ENCODE assay signal across 17 mouse cellular contexts in the genomic region with DNA sequence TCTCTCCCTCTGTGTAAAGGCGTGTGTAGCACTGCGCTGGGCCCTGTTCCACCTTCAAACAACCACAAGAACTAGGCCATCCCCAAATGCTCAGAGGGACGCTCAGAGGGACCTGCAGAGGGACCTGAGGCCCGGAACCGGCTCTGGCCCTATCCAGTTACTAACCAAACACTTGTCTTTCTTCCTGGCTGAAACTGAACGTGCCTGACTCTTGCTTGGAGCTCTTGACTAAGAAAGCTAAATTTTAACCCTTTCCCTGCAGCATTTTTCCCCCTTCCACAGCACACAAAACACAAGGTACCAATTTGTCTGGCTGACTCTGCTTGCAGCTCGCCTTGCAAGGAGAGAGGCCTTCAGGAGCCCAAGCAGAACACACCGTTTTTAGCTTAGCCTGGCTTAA.
A peak's percentile ranks its signal among the peaks of the same experiment; 100 is the strongest.
DNase-seq lines count a peak whose midpoint lies in the region; ATAC-seq lines count a peak whose summit lies in the region.
"Had no signal": no experiment of that assay in that cellular context is flagged by ENCODE, and none has a peak within 500 bp of the region (broad histone marks: within the 10 kb centered on the region; RNA-seq: fewer than 3 reads in every experiment).

No protein-coding gene starts in this region.

- ATAC-seq in kidney, embryonic 14.5 days (ENCODE audit: low FRiP score, low TSS enrichment) = peak; percentile 49; the same call in 1 of the 2 replicates
- no peak for ATAC-seq in limb, embryonic 11.5 days (ENCODE audit: insufficient number of reproducible peaks, low FRiP score, low TSS enrichment, low read depth)
- ATAC-seq in heart, embryonic 12.5 days (ENCODE audit: insufficient number of reproducible peaks, low FRiP score) = no peak
- ATAC-seq: inflammation-experienced regulatory T-cells, adult 6 months; liver, postnatal 0 days; Patski had no signal

- H3K4me2 ChIP-seq in kidney, embryonic 14.5 days (replicated peaks; ENCODE audit: low read depth, low read length) = no peak overlapping the region
- H3K4me2 ChIP-seq in limb, embryonic 11.5 days (ENCODE audit: low read depth, severe bottlenecking) = no peak overlapping the region
- H3K4me2 ChIP-seq in heart, embryonic 12.5 days = no peak overlapping the region
- H3K4me2 ChIP-seq: midbrain, embryonic 12.5 days had no signal

- H3K27me3 ChIP-seq in kidney, embryonic 14.5 days (ENCODE audit: control insufficient read depth, insufficient read depth, low read length) = peaks cover 8% of the 10 kb centered on the region; the same call in 1 of the 2 replicates
- H3K27me3 ChIP-seq in limb, embryonic 11.5 days (ENCODE audit: control insufficient read depth, insufficient read depth, low read length) = 0 out of 2 replicates have a peak, but pooled peaks cover 5% of the 10 kb centered on the region
- H3K27me3 ChIP-seq in heart, embryonic 12.5 days (replicated peaks) = peaks cover 49% of the 10 kb centered on the region
- H3K27me3 ChIP-seq in midbrain, embryonic 10.5 days (ENCODE audit: low read depth, poor library complexity, severe bottlenecking) = peaks cover 68% of the 10 kb centered on the region

- H3K9me3 ChIP-seq in kidney, embryonic 14.5 days (ENCODE audit: control insufficient read depth, low read length) = no peaks in the 10 kb centered on the region
- H3K9me3 ChIP-seq in limb, embryonic 11.5 days (ENCODE audit: control insufficient read depth, low read length) = no peaks in the 10 kb centered on the region
- H3K9me3 ChIP-seq in heart, embryonic 12.5 days (replicated peaks) = no peaks in the 10 kb centered on the region
- H3K9me3 ChIP-seq in midbrain, embryonic 10.5 days (replicated peaks) = no peaks in the 10 kb centered on the region
- H3K9me3 ChIP-seq: heart, embryonic 10.5 days; midbrain, embryonic 12.5 days had no signal

- H3K36me3 ChIP-seq in kidney, embryonic 14.5 days (ENCODE audit: control insufficient read depth, insufficient read depth, low read length) = no peaks in the 10 kb centered on the region
- no peaks in the 10 kb centered on the region for H3K36me3 ChIP-seq in limb, embryonic 11.5 days (ENCODE audit: control insufficient read depth, insufficient read depth, low read length)
- H3K36me3 ChIP-seq in heart, embryonic 12.5 days = no peaks in the 10 kb centered on the region
- H3K36me3 ChIP-seq in midbrain, embryonic 10.5 days = no peaks in the 10 kb centered on the region
- H3K36me3 ChIP-seq: heart, embryonic 10.5 days; midbrain, embryonic 12.5 days had no signal

- peak overlapping the region; percentile 55; the same call in 1 of the 2 replicates for H3K27ac ChIP-seq in kidney, embryonic 14.5 days (ENCODE audit: low read depth, low read length)
- peak overlapping the region; percentile 71 for H3K27ac ChIP-seq in limb, embryonic 11.5 days (replicated peaks; ENCODE audit: low read depth, low read length)
- H3K27ac ChIP-seq in heart, embryonic 12.5 days (ENCODE audit: poor library complexity, severe bottlenecking) = no peak overlapping the region
- H3K27ac ChIP-seq in midbrain, embryonic 10.5 days (replicated peaks) = no peak overlapping the region; the same call in 1 of the 2 replicates
- H3K27ac ChIP-seq: heart, embryonic 10.5 days; midbrain, embryonic 12.5 days; stomach, postnatal 0 days had no signal

- no peak overlapping the region for H3K9ac ChIP-seq in kidney, embryonic 14.5 days (ENCODE audit: low read depth, low read length)
- no peak overlapping the region for H3K9ac ChIP-seq in limb, embryonic 11.5 days (ENCODE audit: low read length)
- H3K9ac ChIP-seq in heart, embryonic 12.5 days = no peak overlapping the region
- H3K9ac ChIP-seq: liver, postnatal 0 days; midbrain, embryonic 12.5 days had no signal

- no peak for DNase-seq in kidney, postnatal 14 days
- DNase-seq in embryo, embryonic 9.5 days (ENCODE audit: extremely low spot score) = peak; percentile 54
- peak; percentile 41 for DNase-seq in limb, embryonic 11.5 days (ENCODE audit: low spot score)
- DNase-seq in lung, postnatal 14 days = peak; percentile 10
- DNase-seq in cerebellum, postnatal 25 days = no peak
- DNase-seq in midbrain, embryonic 10.5 days (ENCODE audit: low spot score) = no peak
- DNase-seq: cerebellum, postnatal 36 days; gastrocnemius, postnatal 14 days; kidney, postnatal 36 days; liver, postnatal 0 days had no signal

- H3K4me3 ChIP-seq in kidney, embryonic 14.5 days (ENCODE audit: low read length) = no peak overlapping the region
- no peak overlapping the region for H3K4me3 ChIP-seq in limb, embryonic 11.5 days (ENCODE audit: low read depth, low read length)
- no peak overlapping the region for H3K4me3 ChIP-seq in heart, embryonic 12.5 days
- H3K4me3 ChIP-seq in midbrain, embryonic 10.5 days = no peak overlapping the region
- H3K4me3 ChIP-seq: heart, embryonic 10.5 days; midbrain, embryonic 12.5 days had no signal

- 21% methylated on average over 8 of the region's 8 CpGs for WGBS in kidney, embryonic 14.5 days
- 60% methylated on average over 8 of the region's 8 CpGs for WGBS in limb, embryonic 11.5 days
- WGBS in heart, embryonic 12.5 days = 62% methylated on average over 8 of the region's 8 CpGs
- WGBS in midbrain, embryonic 10.5 days = 53% methylated on average over 8 of the region's 8 CpGs

- peaks cover 34% of the 10 kb centered on the region for H3K4me1 ChIP-seq in kidney, embryonic 14.5 days (ENCODE audit: control insufficient read depth, insufficient read depth, low read length)
- peaks cover 36% of the 10 kb centered on the region for H3K4me1 ChIP-seq in limb, embryonic 11.5 days (ENCODE audit: control insufficient read depth, insufficient read depth, low read length)
- peaks cover 21% of the 10 kb centered on the region for H3K4me1 ChIP-seq in heart, embryonic 12.5 days (replicated peaks)
- peaks cover 38% of the 10 kb centered on the region for H3K4me1 ChIP-seq in midbrain, embryonic 10.5 days

Comparison
In these comparisons a context has a peak if more than half of its experiments do, and no peak if none do; other contexts are left out.
1. H3K27ac ChIP-seq: peak in kidney, embryonic 14.5 days (single experiment) and limb, embryonic 11.5 days (single experiment); none in heart, embryonic 12.5 days (single experiment) and midbrain, embryonic 10.5 days (single experiment).
2. DNase-seq: peak in embryo, embryonic 9.5 days (single experiment), limb, embryonic 11.5 days (single experiment) and lung, postnatal 14 days (single experiment); none in kidney, postnatal 14 days (single experiment), cerebellum, postnatal 25 days (0 of 2) and midbrain, embryonic 10.5 days (single experiment).